Mouse (Mus musculus) inflammation-experienced regulatory T-cells, adult 6 months (primary cell): Measurements from ENCODE around the gene Hist1h2bn. TPM values are rescaled to one million over a fixed set of nuclear protein-coding genes. Genes with fewer than 3 reads are reported as not detected.
"Not testable (repeated sequence)": the region's sequence is repeated elsewhere in the genome, so short reads cannot be mapped to it uniquely, and the experiment has no call there.

Experiments
- ATAC-seq: one replicate; pipeline ENCODE4 v1.8.0; 2017
- polyA plus RNA-seq, 3 experiments: library from polyadenylated mRNA; unstranded; fragments of 100-300 nt; shearing (Covaris generic); gene quantifications; one replicate each; pipeline ENCODE4 v1.2.1; 2017

Gene Hist1h2bn
- polyA plus RNA-seq, 3 experiments from 2014 or later: 1.8 to 3.0 TPM; not detected in 1

DNA sequence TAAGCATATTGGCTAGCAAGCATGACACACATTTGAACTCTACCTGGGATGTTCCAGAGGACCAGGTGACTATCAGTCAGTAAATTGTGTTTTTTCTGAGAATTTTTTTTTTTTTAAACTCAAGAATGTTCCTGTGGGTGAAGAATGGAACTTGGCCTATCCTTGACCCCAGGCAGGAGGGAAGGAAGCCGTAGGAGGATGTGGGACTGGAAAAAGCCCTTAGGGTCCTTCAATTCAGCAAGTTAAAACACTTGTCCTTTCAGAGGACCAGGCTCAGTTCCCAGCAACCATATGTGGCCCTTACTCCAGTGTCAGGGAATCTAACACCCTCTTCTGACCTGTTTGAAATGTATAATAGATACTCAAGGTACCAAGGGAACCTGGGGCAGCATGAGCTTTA, 24.4 kb upstream of the Hist1h2bn start:
- no peak for ATAC-seq

DNA sequence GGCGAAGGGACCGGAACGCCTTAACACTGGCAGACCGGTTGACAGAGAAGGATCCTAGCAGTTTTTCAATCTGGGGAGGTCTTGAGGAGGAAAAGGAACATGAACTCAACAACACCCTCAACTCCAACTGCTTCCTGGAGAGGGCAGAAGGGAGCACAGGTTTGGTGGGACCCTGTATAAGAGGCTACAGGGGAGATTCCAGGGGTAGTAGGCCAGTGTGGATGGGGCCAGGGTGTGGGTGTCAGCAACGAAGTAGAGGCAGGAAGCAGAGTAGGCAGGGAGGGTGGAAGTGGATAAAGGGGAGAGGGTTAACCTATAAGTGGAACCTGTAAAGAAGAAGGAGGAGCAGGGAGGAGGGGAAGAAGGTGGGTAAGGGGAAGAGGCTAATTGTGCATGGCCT, 20.5 kb upstream of the Hist1h2bn start:
- no peak for ATAC-seq

DNA sequence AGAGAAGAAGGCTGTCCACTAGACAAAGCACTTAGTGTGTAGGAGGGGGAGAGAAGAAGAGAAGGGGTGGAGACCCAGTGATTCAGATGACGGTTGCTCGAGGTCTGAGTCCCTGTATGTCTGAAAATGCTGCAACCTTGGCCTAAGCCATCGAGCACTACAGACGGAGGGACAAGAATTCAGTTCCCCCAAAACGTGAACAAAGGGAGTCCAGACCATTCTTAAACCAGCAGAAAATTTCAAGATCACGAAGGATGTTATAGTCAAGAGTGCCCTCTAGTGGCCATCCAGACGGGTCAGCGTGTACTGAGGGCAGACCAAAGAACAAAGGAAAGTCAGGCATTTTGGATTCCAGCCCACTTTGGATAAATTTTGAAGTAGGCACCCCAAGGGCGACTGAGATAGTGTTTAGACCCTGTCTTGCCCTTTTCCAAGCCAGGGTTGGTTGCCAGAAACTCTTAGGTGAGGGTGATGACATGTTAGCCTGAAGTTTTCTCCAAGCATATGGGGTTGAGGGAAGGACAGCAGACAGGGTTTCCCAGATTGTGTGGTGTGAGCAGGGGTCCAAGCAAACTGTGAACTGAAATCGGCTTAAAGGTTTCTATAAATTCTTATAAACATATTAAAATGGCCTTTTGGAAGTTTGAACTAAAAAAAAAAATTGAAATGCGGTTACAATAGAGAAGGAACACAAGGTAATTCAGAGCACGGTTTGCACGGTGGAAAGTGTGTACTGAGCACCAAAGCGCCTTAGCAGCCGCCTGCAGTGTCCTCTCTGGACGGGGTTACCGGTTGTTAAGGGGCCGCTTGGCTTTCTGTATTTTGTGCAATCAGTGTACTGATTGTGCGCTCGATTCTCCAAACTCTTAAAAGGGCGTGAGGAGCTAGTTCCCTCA, 19.7 kb upstream of the Hist1h2bn start:
- ATAC-seq: peak; percentile 57

DNA sequence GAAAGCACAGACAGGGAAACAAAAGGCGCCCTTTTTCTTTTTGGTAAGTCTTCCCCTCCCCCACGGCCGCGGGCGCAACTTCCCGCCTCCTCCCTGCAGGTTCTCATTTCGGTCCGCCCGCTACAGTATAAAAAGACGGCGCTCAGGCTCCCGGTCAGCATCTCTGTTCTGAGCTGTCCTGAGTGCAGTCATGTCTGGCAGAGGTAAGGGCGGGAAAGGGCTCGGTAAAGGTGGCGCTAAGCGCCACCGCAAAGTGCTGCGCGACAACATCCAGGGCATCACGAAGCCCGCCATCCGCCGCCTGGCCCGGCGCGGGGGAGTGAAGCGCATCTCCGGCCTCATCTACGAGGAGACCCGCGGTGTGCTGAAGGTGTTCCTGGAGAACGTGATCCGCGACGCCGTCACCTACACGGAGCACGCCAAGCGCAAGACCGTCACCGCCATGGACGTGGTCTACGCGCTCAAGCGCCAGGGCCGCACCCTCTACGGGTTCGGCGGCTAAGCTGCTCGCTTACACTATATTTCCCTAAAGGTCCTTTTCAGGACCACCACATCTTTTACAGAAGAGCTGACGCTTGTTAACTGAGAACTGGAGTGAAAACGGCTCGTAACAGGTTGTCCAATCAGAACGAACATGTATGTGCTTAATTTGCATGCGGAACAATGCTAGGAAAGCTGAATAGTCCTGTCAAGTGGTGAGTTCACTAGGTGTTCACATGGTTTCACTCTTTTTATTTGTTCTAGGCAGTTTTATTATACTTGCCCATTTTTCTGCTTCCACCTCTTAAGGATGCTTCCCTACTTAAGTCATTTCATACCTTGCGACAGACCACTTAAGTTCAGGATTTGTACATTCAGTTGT, 18.8 kb upstream of the Hist1h2bn start, which contains the start of gene Hist1h4j:
TSS of gene Hist1h4j (plus strand) at position 159 of the 862 bp plus-strand sequence.
- peak; percentile 74 for ATAC-seq

DNA sequence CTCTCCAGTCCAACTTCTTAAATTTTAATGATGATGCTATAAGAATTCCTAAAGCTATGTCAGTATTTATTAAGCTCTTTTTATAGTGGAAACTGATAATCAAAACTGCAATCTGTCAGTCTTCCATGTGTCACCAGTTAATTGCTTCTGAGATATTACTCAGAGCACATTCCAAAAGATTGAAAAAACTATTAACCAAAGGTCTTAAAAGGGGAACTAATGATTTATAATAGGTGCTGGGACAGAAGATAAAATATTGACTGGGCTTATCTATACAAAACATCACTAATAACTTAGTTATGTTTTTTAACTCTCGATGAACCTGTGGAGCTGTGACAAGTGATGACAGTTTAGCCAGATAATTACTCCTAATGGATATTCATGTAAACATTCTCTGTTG, 8.9 kb upstream of the Hist1h2bn start:
- ATAC-seq: no peak

DNA sequence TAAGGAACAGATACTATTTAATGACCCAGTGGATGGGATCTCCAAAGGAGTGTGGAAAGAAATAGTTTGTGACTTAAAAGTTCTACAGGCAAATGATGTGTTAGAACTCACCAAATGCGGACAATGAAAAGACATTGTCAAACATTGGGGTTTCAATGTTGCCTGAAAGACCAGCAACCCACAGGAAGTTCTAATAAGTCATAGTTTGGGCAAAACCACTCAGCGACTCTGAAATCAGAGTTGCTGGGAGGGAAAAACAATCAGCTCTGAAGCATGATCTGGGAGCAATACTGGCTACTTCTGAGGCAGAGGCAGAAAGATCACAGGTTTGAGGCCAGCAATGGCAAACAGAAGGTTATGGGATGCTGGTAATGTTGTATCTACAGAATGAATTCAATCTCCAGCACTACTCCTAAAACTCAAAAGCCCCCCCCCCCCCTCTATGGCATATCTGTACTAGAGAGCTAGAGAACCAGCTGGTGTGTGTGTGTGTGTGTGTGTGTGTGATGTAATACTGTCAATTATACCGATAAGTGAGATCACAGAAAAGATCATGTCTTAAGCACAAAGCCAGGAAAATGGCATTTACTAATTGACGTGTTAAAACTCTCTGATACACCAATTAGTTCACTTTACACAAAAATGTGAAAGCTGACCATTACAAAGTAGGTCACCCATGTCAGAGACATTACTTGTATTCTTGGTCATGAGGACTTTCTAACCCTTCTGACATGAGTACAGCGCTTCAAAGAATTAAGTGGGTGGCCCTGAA, 4.3 kb upstream of the Hist1h2bn start:
- no peak for ATAC-seq

DNA sequence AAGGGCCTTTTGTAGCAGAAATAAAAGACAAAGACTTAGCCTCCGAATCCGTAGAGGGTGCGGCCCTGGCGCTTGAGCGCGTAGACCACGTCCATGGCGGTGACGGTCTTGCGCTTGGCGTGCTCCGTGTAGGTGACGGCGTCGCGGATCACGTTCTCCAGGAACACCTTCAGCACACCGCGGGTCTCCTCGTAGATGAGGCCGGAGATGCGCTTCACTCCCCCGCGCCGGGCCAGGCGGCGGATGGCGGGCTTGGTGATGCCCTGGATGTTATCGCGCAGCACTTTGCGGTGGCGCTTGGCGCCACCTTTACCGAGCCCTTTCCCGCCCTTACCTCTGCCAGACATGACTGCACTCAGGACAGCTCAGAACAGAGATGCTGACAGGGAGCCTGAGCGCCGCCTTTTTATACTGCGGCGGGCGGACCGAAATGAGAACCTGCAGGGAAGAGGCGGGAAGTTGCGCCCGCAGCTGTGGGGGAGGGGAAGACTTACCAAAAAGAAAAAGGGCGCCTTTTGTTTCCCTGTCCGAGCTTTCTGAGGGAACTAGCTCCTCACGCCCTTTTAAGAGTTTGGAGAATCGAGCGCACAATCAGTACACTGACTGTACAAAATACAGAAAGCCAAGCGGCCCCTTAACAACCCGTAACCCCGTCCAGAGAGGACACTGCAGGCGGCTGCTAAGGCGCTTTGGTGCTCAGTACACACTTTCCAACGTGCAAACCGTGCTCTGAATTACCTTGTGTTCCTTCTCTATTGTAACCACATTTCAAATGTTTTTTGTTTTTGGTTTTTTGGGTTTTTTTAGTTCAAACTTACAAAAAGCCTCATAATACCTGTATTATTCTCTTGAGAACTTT, 3.5 kb upstream of the Hist1h2bn start, which contains the start of gene Hist1h4k:
TSS of gene Hist1h4k (minus strand) at position 347 of the 859 bp plus-strand sequence.
- ATAC-seq: peak; percentile 48

DNA sequence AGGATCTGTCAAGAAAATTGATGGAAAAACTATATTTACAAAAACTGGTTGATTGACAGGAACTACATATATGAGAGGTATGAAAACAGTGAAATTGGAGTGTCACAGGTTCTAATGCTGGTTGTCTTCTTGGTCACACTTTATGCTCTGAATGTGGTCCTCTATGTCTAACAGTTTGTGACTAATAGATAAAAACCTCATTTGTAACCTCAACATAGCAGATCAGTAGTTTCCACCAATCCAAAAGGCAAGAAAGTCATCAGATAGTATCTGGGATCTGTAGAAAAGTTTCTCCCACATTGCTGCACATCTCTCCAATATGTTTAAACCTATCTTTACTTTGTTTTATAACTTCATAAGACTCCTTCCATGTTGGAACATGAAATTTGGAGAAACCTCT, 2.5 kb upstream of the Hist1h2bn start:
- no peak for ATAC-seq

DNA sequence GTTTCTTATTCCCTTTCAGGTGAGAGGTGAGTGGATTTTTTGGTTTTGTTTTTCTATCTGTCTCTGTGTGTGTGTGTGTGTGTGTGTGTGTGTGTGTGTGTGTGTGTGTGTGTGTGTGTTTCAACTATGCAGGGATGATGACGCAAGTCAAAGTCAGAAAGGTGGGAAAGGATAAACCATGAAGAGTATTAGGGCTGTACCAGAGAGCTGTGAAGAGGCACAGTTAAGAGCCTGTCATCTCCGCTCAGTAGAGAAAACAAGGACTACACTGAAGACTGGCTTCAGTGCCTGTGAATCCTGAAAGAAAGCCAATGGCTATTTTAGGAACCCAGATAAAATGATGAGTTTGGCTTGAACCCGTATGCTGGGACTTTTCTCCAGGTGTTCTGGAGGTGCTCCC, 2.1 kb upstream of the Hist1h2bn start:
- no peak for ATAC-seq

DNA sequence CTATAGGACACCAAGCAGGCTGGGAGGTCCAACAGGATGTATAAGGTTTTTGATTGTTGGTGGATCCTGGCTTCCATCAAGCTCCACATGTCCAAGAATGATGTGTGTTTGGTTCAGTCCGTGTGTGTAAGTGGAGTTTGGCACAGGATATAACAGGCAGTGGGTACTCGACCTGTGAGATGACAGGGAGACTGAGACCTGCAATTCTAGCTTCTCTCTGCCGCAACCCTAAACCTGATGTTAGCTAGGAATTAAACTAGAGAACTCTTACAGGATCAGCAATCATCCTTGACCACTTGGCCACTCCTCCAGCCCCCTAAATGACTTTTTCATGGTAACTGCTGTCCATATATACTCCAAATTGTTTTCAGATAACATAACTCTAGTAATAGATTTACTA, 1.6 kb upstream of the Hist1h2bn start:
- ATAC-seq: no peak

DNA sequence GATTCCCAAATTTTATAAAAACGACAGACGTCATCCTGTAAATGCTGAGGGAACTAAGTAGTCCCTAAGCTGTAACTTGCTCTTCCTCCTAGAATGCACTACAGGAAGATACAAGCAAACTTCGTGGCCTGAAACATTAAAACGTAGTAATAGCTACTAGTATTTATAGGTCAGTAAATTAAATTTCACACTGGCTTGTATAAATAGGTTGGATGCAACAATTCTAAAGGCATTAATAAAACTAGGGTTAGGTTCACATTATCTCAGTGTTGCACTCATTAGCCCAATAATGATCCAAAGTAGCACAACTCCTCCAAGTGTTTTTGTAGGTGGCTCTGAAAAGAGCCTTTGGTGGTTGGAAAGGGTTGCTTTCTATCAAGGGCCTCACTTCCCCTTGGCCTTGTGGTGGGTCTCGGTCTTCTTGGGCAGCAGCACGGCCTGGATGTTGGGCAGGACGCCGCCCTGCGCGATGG, 836 bp upstream of the Hist1h2bn start:
- ATAC-seq: no peak

DNA sequence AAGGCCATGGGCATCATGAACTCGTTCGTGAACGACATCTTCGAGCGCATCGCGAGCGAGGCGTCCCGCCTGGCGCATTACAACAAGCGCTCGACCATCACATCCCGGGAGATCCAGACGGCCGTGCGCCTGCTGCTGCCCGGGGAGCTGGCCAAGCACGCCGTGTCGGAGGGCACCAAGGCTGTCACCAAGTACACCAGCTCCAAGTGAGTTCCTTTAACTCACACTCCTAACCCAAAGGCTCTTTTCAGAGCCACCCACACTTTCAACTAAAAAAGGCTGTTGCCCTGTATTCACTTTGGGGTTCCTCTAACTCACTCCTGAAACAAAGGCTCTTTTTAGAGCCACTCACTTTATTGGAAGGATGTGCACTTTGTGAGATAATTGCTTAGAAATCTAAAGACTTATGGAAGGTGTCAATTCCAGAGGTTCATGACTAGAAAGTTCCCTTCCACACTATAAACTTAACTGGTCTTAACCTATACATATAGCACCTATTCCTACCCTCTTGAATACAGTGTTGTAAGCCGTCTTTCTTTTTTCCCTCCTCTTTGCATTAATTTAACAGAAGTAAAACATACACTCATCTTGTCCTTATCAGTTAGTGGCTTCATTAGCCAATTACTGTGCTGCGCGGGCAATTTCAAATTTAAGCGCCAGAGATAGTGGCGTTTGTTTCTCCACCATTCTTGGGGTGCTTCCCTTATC, 525 bp downstream of the Hist1h2bn start:
- not testable (repeated sequence) for ATAC-seq

DNA sequence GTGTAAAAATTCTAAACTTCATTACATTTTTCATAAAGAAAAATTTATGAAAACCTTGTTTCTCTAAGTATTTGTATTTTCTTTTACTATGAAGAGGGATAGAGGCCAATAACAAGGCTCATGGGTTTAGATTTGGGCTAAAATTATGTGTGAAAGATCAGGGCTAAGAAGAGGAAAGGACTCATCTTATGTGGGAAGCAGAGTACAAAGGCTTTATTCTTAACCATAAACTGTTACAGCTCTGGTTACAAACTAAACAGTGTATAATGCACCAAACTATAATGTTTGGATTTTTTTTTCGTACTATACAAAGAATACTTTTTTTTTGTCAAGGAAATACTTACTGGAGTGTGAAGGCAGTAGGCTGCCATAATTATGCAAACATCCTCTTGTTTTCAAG, 1.8 kb downstream of the Hist1h2bn start:
- no peak for ATAC-seq

DNA sequence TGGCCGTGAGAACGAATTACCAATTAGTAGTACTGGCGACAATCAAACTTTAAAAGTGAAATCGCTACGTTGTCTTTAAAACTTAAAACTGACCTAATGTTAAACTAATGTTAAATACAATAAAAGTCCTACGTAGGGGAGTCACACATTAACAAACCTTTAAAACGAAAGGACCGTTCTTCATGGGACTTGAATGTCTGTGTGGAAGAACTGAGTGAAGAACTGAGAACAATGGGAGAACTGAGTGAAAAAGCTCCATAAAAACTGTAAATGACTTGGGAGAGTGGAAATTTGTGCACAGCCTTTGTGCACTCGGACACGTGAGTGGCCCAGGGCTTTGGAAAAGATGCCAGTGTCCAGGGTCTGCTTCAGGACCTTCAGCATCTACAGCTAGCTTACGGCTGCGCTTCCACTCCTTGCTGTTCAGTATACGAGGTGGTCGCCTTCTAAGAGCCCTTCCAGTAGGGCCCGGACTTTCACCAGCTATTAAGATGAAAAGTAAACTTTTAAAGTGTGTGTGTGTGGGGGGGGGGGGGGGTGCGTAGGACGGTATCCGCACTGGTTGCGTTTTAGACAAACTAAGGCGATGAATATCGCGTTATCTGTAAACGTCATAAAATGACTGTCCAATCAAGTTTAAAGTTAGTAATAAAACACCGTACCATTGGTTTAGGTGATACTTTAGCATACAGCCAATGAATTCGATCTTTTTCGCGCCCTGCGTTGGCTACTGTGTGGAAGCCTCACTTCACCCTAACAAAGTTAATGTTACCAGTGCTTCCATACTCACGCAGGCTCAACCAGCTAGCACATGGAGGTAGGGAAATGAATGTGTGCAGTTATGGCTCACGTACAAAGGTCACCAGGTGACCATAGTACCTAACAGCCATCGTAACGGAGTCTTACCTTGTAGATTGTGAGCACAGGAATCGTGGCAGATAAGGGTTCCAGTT, 25.2 kb downstream of the Hist1h2bn start:
- ATAC-seq: peak; percentile 91

DNA sequence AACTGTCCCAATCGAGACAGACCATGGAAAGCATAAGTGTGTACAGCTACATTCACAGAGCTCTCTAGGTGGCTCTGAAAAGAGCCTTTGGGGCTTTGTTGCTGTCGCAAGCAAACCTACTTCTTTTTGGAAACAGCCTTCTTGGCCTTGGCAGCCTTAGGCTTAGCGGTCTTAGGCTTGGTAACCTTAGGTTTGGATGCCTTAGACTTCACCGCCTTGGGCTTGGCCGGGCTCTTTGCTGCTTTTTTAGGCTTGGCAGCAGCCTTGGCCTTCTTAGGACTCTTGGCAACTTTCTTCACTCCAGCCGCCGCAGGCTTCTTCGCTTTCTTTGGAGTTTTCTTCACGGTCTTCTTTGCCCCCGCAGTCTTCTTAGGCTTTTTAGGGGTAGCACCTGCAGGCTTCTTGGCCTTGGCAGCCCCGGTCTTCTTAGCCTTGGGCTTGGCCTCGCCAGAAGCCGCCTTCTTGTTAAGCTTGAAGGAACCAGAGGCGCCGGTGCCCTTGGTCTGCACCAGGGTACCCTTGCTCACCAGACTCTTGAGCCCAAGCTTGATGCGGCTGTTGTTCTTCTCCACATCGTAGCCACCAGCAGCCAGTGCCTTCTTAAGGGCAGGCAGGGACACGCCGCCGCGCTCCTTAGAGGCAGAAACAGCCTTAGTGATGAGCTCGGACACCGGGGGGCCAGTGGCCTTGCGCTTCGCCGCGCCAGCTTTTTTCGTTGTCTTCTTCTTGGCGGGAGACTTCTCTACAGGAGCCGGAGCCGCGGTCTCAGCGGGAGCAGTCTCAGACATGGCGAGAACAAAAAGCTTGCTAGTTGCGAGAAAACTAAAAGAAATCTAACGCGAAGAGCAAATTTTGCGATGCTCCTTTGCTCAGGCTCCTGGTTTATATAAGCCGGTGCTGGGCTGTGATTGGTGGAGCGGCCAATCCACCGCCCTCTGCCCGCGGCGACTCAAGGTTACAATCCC, 26.1 kb downstream of the Hist1h2bn start, which contains the start of gene Hist1h1b:
TSS of gene Hist1h1b (minus strand) at position 859 of the 965 bp plus-strand sequence.
- no peak for ATAC-seq

DNA sequence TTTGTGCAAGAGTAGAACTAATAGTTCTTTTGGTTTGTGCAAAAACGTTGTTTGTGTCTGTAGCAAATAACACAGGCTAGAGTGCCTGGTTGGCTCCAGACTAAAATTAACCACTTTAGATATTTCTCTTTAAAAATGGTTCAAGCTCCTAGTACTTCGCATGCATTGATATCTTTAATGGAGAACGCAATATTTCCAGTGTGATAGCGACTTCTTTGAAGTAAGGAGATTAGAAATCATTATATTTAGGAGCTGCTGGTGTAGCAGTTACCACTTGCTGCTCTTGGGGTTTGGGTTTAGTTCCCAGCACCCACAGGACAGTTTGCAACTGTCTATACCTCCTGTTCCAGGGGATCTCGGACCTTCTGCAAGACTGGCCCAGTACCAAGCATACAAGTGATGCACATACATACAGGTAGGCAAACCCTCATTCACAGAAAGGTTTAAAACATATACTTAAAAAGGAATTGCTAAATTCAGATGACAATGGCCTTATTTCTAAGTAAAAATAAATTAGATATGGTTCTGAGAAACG, 27.2 kb downstream of the Hist1h2bn start:
- ATAC-seq: no peak

DNA sequence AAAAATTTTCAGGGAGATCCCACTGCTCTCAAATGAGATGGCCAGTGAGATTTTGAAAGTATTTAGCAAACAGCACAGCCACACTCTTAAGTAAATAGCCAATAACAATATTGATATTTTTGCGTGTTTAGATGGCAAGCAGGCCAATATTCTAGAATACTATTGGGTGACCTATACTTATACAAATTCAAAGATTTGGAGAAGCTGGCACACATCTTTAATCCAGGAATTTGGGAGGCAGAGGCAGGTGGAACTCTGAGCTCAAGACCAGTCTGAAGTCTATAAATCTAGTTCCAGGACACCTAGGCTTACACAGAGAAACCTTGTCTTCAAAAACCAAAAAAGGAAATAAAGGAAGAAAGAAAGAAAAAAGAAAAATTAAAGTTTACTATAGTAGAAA, 27.7 kb downstream of the Hist1h2bn start:
- no peak for ATAC-seq
